Mouse (Mus musculus) testis, adult 2 months (tissue): ENCODE measurements around the gene Abhd11. TPM values are rescaled to one million over a fixed set of nuclear protein-coding genes. Genes with fewer than 3 reads are reported as not detected.

Experiments used
- H3K27ac ChIP-seq: fragments of 200-500 bp; 2 replicates; pipeline ENCODE4 v1.5.1; 2012; ENCODE audit warnings: low read depth, low read length; ENCODE audit not compliant: control insufficient read depth, insufficient read depth
- H3K27me3 ChIP-seq: fragments of 200-500 bp; 2 replicates; pipeline ENCODE4 v1.6.1; 2012; ENCODE audit warnings: mild to moderate bottlenecking, low read length, moderate library complexity; ENCODE audit not compliant: control insufficient read depth, insufficient read depth
- H3K36me3 ChIP-seq: fragments of 200-500 bp; 2 replicates; pipeline ENCODE4 v1.6.1; 2012; ENCODE audit warnings: mild to moderate bottlenecking, low read length; ENCODE audit not compliant: control insufficient read depth, insufficient read depth
- H3K4me1 ChIP-seq: fragments of 200-500 bp; 2 replicates; pipeline ENCODE4 v1.6.1; 2012; ENCODE audit warnings: low read length; ENCODE audit not compliant: control insufficient read depth, insufficient read depth
- H3K4me3 ChIP-seq: fragments of 200-500 bp; 2 replicates; pipeline ENCODE4 v1.5.1; 2012; ENCODE audit warnings: low read depth, mild to moderate bottlenecking, low read length, moderate library complexity, mixed read lengths; ENCODE audit not compliant: control insufficient read depth
- CTCF ChIP-seq: fragments of 200-500 bp; IDR thresholded peaks from 2 replicates; pipeline ENCODE4 v1.5.1; 2012; ENCODE audit warnings: low read depth, mild to moderate bottlenecking, inconsistent platforms, low read length, moderate library complexity; ENCODE audit not compliant: control insufficient read depth, insufficient read depth, insufficient replicate concordance
- POLR2A ChIP-seq: fragments of 200-500 bp; IDR thresholded peaks from 2 replicates; pipeline ENCODE4 v1.6.1; 2012; ENCODE audit warnings: low read depth, mild to moderate bottlenecking, inconsistent platforms, low read length, moderate library complexity; ENCODE audit not compliant: control insufficient read depth
- polyA plus RNA-seq: library from polyadenylated mRNA; depleted of rRNA; stranded (reverse); fragments of >200 nt; gene quantifications from 2 replicates; pipeline ENCODE4 v1.2.3, GENCODE M21; 2012

Abhd11 gene
- polyA plus RNA-seq, 1 experiment, result 102 TPM

- H3K27me3 ChIP-seq, result no peaks in the 10 kb centered on the region; the same call in 1 of the 2 replicates
- peaks cover 26% of the 10 kb centered on the region for H3K4me1 ChIP-seq
- H3K4me3 ChIP-seq, result no peak overlapping the region
- TF ChIP-seq CTCF (no peak), POLR2A (no peak)
- H3K27ac ChIP-seq, result no peak overlapping the region
- no peaks in the 10 kb centered on the region for H3K36me3 ChIP-seq
These were observed 16.9 kb downstream of the Abhd11 start for GRCm38 (mm10) chr5:135025899-135026298.

GRCm38 (mm10) chr5:135029007-135029854, 20.3 kb downstream of the Abhd11 start:
- Histone ChIP-seq H3K4me3 (no peak overlapping the region), H3K27me3 (no peaks in the 10 kb centered on the region), H3K4me1 (peaks cover 25% of the 10 kb centered on the region), H3K36me3 (no peaks in the 10 kb centered on the region), H3K27ac (no peak overlapping the region)
- TF ChIP-seq CTCF (no peak), POLR2A (no peak)

- Histone ChIP-seq H3K27me3 (no peaks in the 10 kb centered on the region), H3K36me3 (no peaks in the 10 kb centered on the region), H3K4me1 (peaks cover 25% of the 10 kb centered on the region), H3K4me3 (no peak overlapping the region), H3K27ac (no peak overlapping the region)
- TF ChIP-seq POLR2A, result no peak
These were observed 23.6 kb downstream of the Abhd11 start for GRCm38 (mm10) chr5:135032581-135032980.

- H3K4me1 ChIP-seq, result peaks cover 10% of the 10 kb centered on the region
- H3K4me3 ChIP-seq, result no peak overlapping the region
- no peak overlapping the region for H3K27ac ChIP-seq
- no peaks in the 10 kb centered on the region for H3K27me3 ChIP-seq
- no peaks in the 10 kb centered on the region for H3K36me3 ChIP-seq
- TF ChIP-seq POLR2A (no peak), CTCF (peak; percentile 79; the same call in 1 of the 2 replicates)
These were observed 25.6 kb downstream of the Abhd11 start for GRCm38 (mm10) chr5:135034593-135034992.

- H3K27ac ChIP-seq, result no peak overlapping the region
- H3K4me3 ChIP-seq, result no peak overlapping the region
- H3K36me3 ChIP-seq, result no peaks in the 10 kb centered on the region
- TF ChIP-seq CTCF (no peak), POLR2A (no peak)
- H3K4me1 ChIP-seq, result peaks cover 10% of the 10 kb centered on the region; the same call in 1 of the 2 replicates
- H3K27me3 ChIP-seq, result no peaks in the 10 kb centered on the region
These were observed 26.8 kb downstream of the Abhd11 start for GRCm38 (mm10) chr5:135035608-135036359.

- peaks cover 10% of the 10 kb centered on the region for H3K4me1 ChIP-seq
- H3K36me3 ChIP-seq, result no peaks in the 10 kb centered on the region
- no peak overlapping the region for H3K4me3 ChIP-seq
- H3K27ac ChIP-seq, result no peak overlapping the region
- TF ChIP-seq CTCF (no peak), POLR2A (no peak)
- no peaks in the 10 kb centered on the region for H3K27me3 ChIP-seq
These were observed 29.0 kb downstream of the Abhd11 start for GRCm38 (mm10) chr5:135037946-135038345.

GRCm38 (mm10) chr5:135039541-135039940, 30.6 kb downstream of the Abhd11 start:
- Histone ChIP-seq H3K36me3 (no peaks in the 10 kb centered on the region), H3K27ac (no peak overlapping the region), H3K4me3 (no peak overlapping the region), H3K27me3 (no peaks in the 10 kb centered on the region), H3K4me1 (no peaks in the 10 kb centered on the region; the same call in 1 of the 2 replicates)
- TF ChIP-seq POLR2A, result no peak
